Mouse (Mus musculus) liver, embryonic 11.5 days (tissue): ENCODE data around the gene L3mbtl4. TPM values are rescaled to one million over a fixed set of nuclear protein-coding genes. Genes with fewer than 3 reads are reported as not detected.

Experiments used
- ATAC-seq: fragments of 200-750 bp; cut with Nextera tagmentation; replicated peaks from 2 replicates; pipeline ENCODE4 v1.8.0; 2017; ENCODE audit warnings: moderate number of reproducible peaks, mild to moderate bottlenecking, moderate TSS enrichment, moderate library complexity; ENCODE audit not compliant: low FRiP score
- DNase-seq: peaks from one replicate; pipeline ENCODE4 v3.0.0-alpha.2; 2017; ENCODE audit warnings: low spot score
- H3K27ac ChIP-seq: fragments of 300-500 bp; sonication (generic); 2 replicates; pipeline ENCODE4 v1.5.1; 2014; ENCODE audit warnings: mild to moderate bottlenecking, low read depth, low read length, control low read depth
- H3K27me3 ChIP-seq: fragments of 300-500 bp; sonication (generic); replicated peaks from 2 replicates; pipeline ENCODE4 v1.6.1; 2014; ENCODE audit warnings: low read length, mixed read lengths; ENCODE audit not compliant: control insufficient read depth, insufficient read depth
- H3K36me3 ChIP-seq: fragments of 300-500 bp; sonication (generic); 2 replicates; pipeline ENCODE4 v1.6.1; 2014; ENCODE audit warnings: mild to moderate bottlenecking, low read length, moderate library complexity, mixed read lengths; ENCODE audit not compliant: control insufficient read depth, insufficient read depth
- H3K4me1 ChIP-seq: fragments of 300-500 bp; sonication (generic); replicated peaks from 2 replicates; pipeline ENCODE4 v1.6.1; 2014; ENCODE audit warnings: low read length, mixed read lengths; ENCODE audit not compliant: control insufficient read depth, insufficient read depth
- H3K4me2 ChIP-seq: fragments of 300-500 bp; sonication (generic); 2 replicates; pipeline ENCODE4 v1.6.1; 2014; ENCODE audit warnings: mild to moderate bottlenecking, control low read depth, moderate library complexity
- H3K4me3 ChIP-seq: fragments of 300-500 bp; sonication (generic); 2 replicates; pipeline ENCODE4 v1.5.1; 2014; ENCODE audit warnings: low read depth, low read length, control low read depth
- H3K9ac ChIP-seq: fragments of 300-500 bp; sonication (generic); 2 replicates; pipeline ENCODE4 v1.6.1; 2014; ENCODE audit warnings: low read depth, low read length, control low read depth
- H3K9me3 ChIP-seq: fragments of 300-500 bp; sonication (generic); 2 replicates; pipeline ENCODE4 v1.6.1; 2016; ENCODE audit warnings: low read length, inconsistent platforms, mixed read lengths; ENCODE audit not compliant: control insufficient read depth
- WGBS: fragments of 180-500 bp; shearing (Covaris S2); extraction: QIAGEN DNeasy Blood & Tissue Kit; methylation state at CpG from one replicate; pipeline ENCODE4 v1.1.7; 2014; 5-methylcytosine and 5-hydroxymethylcytosine counted together
- polyA plus RNA-seq: library from polyadenylated mRNA; unstranded; fragments of >200 nt; fragmentation: Nextera tagmentation; extraction: Ambion mirVana; gene quantifications from 2 replicates; pipeline ENCODE4 v1.2.1, GENCODE M21; 2014

The L3mbtl4 gene
- polyA plus RNA-seq, 1 experiment from 2014 or later = not detected

- Histone ChIP-seq H3K9me3 (0 out of 2 replicates have a peak, but pooled peaks cover 3% of the 10 kb centered on the region), H3K4me2 (no peak overlapping the region), H3K4me1 (no peaks in the 10 kb centered on the region), H3K9ac (no peak overlapping the region), H3K27ac (no peak overlapping the region), H3K27me3 (no peaks in the 10 kb centered on the region), H3K4me3 (no peak overlapping the region), H3K36me3 (no peaks in the 10 kb centered on the region)
- 76% methylated on average over 3 of the region's 3 CpGs for WGBS
- ATAC-seq (no peak), DNase-seq (no peak)
Observed at GRCm38 (mm10) chr17:68585195-68585594, 311.6 kb downstream of the L3mbtl4 start.

DNA sequence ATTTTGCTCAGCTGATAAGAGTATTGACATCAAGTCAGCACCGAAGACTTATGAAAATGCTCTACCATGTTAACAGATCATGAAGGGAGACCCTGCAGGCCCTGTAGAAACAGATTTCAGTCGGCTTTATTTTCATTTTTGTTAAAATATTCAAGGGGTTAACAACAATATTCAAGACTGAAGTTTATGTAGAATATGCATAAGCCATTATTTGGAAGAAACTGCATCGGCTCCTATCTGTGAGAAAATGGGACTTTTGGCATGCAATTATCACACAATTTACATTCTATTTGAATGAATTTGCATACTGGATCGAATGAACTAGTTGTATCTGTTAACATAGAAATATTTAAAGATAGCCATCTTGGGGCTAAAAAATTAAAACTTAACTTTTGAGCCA, 318.0 kb downstream of the L3mbtl4 start:
- Histone ChIP-seq H3K9ac (no peak overlapping the region), H3K27me3 (no peaks in the 10 kb centered on the region), H3K36me3 (no peaks in the 10 kb centered on the region), H3K4me3 (no peak overlapping the region), H3K4me2 (no peak overlapping the region), H3K9me3 (0 out of 2 replicates have a peak, but pooled peaks cover 3% of the 10 kb centered on the region), H3K4me1 (no peaks in the 10 kb centered on the region), H3K27ac (no peak overlapping the region)
- WGBS = 70% methylated on average over 4 of the region's 4 CpGs
- DNase-seq (no peak), ATAC-seq (no peak)

DNA sequence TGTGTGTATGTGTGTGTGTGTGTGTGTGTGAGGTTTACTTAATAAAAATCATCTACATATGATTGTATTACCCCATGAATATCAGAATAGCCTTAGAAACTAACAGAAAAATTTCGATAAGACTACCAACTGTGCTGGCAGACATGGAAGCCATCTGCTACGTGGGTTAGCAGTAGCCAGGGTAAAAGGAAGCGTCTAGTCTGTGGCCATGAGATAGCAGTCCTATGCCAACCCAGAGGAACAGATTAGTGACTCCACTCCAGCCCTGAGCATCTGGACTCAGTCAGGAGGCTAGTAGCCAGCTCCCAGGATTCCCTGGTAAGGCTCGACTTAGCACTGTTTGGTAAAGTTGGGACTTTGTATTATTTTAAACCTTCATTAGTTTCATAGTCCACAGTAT, 329.1 kb downstream of the L3mbtl4 start:
- H3K4me1 ChIP-seq = no peaks in the 10 kb centered on the region
- WGBS = 66% methylated on average over 4 of the region's 4 CpGs
- no peak overlapping the region for H3K9ac ChIP-seq
- H3K27me3 ChIP-seq = no peaks in the 10 kb centered on the region
- no peaks in the 10 kb centered on the region for H3K9me3 ChIP-seq
- no peak for ATAC-seq
- no peak for DNase-seq
- no peaks in the 10 kb centered on the region for H3K36me3 ChIP-seq
- H3K4me3 ChIP-seq = no peak overlapping the region
- no peak overlapping the region for H3K4me2 ChIP-seq
- H3K27ac ChIP-seq = no peak overlapping the region

GRCm38 (mm10) chr17:68607691-68608090, 334.1 kb downstream of the L3mbtl4 start:
- Histone ChIP-seq H3K9me3 (no peaks in the 10 kb centered on the region), H3K27ac (no peak overlapping the region), H3K27me3 (no peaks in the 10 kb centered on the region), H3K9ac (no peak overlapping the region), H3K36me3 (no peaks in the 10 kb centered on the region), H3K4me2 (no peak overlapping the region), H3K4me1 (no peaks in the 10 kb centered on the region), H3K4me3 (no peak overlapping the region)
- ATAC-seq (no peak), DNase-seq (no peak)
- WGBS = 53% methylated on average over 6 of the region's 6 CpGs

GRCm38 (mm10) chr17:68611247-68611646, 337.6 kb downstream of the L3mbtl4 start:
- Histone ChIP-seq H3K36me3 (no peaks in the 10 kb centered on the region), H3K27me3 (no peaks in the 10 kb centered on the region), H3K9me3 (no peaks in the 10 kb centered on the region), H3K9ac (no peak overlapping the region), H3K4me3 (no peak overlapping the region), H3K4me1 (no peaks in the 10 kb centered on the region), H3K27ac (no peak overlapping the region), H3K4me2 (no peak overlapping the region)
- 78% methylated on average over 6 of the region's 6 CpGs for WGBS
- ATAC-seq = no peak
- no peak for DNase-seq

DNA sequence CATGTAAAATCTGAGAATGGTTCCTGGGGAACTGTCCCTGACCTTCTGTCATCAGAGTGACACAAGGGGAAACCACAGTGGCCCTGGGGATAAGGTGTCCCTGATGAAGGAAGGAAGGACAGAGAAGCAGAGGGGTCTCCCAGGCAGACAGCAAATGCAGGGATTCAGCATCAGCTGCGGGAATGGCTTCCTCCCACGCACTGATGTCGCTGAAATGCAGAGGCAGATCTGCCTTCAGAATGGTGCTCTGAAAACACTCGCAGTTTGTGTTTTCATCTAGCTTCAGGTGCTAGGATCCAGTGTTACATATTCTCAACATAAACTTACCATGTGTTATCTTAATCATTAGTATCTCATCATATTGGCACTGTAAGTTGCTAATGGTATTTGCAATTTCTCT, 351.7 kb downstream of the L3mbtl4 start:
- no peaks in the 10 kb centered on the region for H3K27me3 ChIP-seq
- no peak for DNase-seq
- H3K36me3 ChIP-seq = no peaks in the 10 kb centered on the region
- no peaks in the 10 kb centered on the region for H3K4me1 ChIP-seq
- H3K4me3 ChIP-seq = no peak overlapping the region
- no peak for ATAC-seq
- no peak overlapping the region for H3K4me2 ChIP-seq
- no peak overlapping the region for H3K27ac ChIP-seq
- H3K9ac ChIP-seq = no peak overlapping the region
- H3K9me3 ChIP-seq = no peaks in the 10 kb centered on the region
- WGBS = 70% methylated on average over 4 of the region's 4 CpGs

- Histone ChIP-seq H3K27ac (no peak overlapping the region), H3K27me3 (no peaks in the 10 kb centered on the region), H3K9me3 (no peaks in the 10 kb centered on the region), H3K4me2 (no peak overlapping the region), H3K4me3 (no peak overlapping the region), H3K36me3 (no peaks in the 10 kb centered on the region), H3K4me1 (no peaks in the 10 kb centered on the region), H3K9ac (no peak overlapping the region)
- no peak for ATAC-seq
- WGBS = 69% methylated on average over 7 of the region's 7 CpGs
- DNase-seq = no peak
Observed at GRCm38 (mm10) chr17:68629631-68630426, 356.2 kb downstream of the L3mbtl4 start.

DNA sequence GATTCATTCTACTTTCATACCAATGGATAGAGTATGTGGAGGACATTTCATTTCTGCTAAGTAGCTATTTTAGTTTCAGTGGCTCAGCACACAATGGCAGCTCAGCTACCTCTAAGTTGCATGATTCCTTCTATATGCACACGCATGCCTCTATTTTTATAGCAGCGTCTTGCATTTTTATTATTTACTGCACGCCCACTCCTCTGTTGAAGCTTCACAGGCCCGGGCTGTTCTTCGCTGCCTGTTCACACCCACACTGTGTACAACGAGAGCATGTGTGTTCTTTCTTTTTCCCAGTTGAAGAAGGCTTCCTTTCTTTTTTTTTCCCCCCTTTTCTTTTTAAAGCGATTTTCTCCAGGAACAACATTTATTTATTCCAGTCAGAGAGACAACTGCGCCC, 357.8 kb downstream of the L3mbtl4 start:
- DNase-seq (no peak), ATAC-seq (no peak)
- Histone ChIP-seq H3K27me3 (no peaks in the 10 kb centered on the region), H3K4me3 (no peak overlapping the region), H3K9ac (no peak overlapping the region), H3K4me1 (no peaks in the 10 kb centered on the region), H3K36me3 (no peaks in the 10 kb centered on the region), H3K4me2 (no peak overlapping the region), H3K9me3 (no peaks in the 10 kb centered on the region), H3K27ac (no peak overlapping the region)
- 88% methylated on average over 8 of the region's 8 CpGs for WGBS

DNA sequence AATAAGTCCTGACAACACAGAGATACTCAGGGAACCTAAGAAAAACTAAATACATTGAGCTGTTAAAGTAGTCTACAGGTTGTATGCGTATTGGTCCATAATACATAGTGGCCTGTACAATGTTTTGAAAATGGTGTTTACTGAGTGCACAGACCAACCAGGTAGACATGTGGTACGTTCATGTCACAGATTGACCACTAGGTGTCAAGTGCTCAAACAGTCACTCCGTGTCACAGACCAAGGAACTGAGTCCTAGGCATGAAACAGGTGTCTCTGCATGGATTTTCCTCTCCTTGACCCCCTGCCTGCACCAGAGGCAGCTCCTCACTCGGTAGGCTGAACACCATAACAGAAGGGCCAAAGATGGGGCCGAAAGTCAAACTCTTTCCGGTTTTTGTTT, 366.6 kb downstream of the L3mbtl4 start:
- ATAC-seq = no peak
- no peak overlapping the region for H3K4me3 ChIP-seq
- WGBS = 72% methylated on average over 6 of the region's 6 CpGs
- no peaks in the 10 kb centered on the region for H3K9me3 ChIP-seq
- no peaks in the 10 kb centered on the region for H3K36me3 ChIP-seq
- H3K27me3 ChIP-seq = no peaks in the 10 kb centered on the region
- H3K9ac ChIP-seq = no peak overlapping the region
- no peak overlapping the region for H3K27ac ChIP-seq
- H3K4me1 ChIP-seq = no peaks in the 10 kb centered on the region
- no peak for DNase-seq
- no peak overlapping the region for H3K4me2 ChIP-seq
